Mouse (Mus musculus) kidney, adult 2 months (tissue): ENCODE data around the gene Stx8. TPM values are rescaled to one million over a fixed set of nuclear protein-coding genes. Genes with fewer than 3 reads are reported as not detected.
A peak's percentile ranks its signal among the peaks of the same experiment; 100 is the strongest.

Source experiments
- DNase-seq: peaks from one replicate; pipeline ENCODE4 v3.0.0; 2021
- H3K27ac ChIP-seq: fragments of 200-500 bp; 2 replicates; pipeline ENCODE4 v1.5.1; 2012; ENCODE audit warnings: low read depth, low read length, control low read depth, inconsistent platforms; ENCODE audit not compliant: insufficient read depth
- H3K27me3 ChIP-seq: fragments of 200-500 bp; replicated peaks from 2 replicates; pipeline ENCODE4 v1.6.1; 2012; ENCODE audit warnings: mild to moderate bottlenecking, moderate library complexity, low read length, inconsistent platforms; ENCODE audit not compliant: control insufficient read depth, insufficient read depth
- H3K36me3 ChIP-seq: fragments of 200-500 bp; 2 replicates; pipeline ENCODE4 v1.6.1; 2012; ENCODE audit warnings: mild to moderate bottlenecking, moderate library complexity, low read length, inconsistent platforms; ENCODE audit not compliant: control insufficient read depth, insufficient read depth
- H3K4me1 ChIP-seq: fragments of 200-500 bp; 2 replicates; pipeline ENCODE4 v1.6.1; 2011; ENCODE audit warnings: low read length; ENCODE audit not compliant: control insufficient read depth, insufficient read depth
- H3K4me3 ChIP-seq: fragments of 200-500 bp; 2 replicates; pipeline ENCODE4 v1.5.1; 2011; ENCODE audit warnings: mild to moderate bottlenecking, low read depth, low read length, control low read depth; ENCODE audit not compliant: insufficient read depth
- CTCF ChIP-seq: fragments of 200-500 bp; conservative IDR thresholded peaks from 2 replicates; pipeline ENCODE4 v1.5.1; 2011; ENCODE audit warnings: low read depth, mild to moderate bottlenecking, control low read depth, low read length, moderate library complexity, mixed read lengths; ENCODE audit not compliant: insufficient read depth, insufficient read length
- POLR2A ChIP-seq: fragments of 200-500 bp; IDR thresholded peaks from one replicate; pipeline ENCODE4 v1.6.1; 2011; ENCODE audit warnings: low read depth, low read length, control low read depth
- WGBS: fragments of 180-500 bp; shearing (Covaris S2); methylation state at CpG from one replicate; pipeline ENCODE4 v1.1.7; 2018; 5-methylcytosine and 5-hydroxymethylcytosine counted together
- polyA plus RNA-seq: library from polyadenylated mRNA; depleted of rRNA; stranded (reverse); fragments of >200 nt; gene quantifications from 2 replicates; pipeline ENCODE4 v1.2.3, GENCODE M21; 2012

The Stx8 gene
- polyA plus RNA-seq, 1 experiment, result 10.7 TPM

DNA sequence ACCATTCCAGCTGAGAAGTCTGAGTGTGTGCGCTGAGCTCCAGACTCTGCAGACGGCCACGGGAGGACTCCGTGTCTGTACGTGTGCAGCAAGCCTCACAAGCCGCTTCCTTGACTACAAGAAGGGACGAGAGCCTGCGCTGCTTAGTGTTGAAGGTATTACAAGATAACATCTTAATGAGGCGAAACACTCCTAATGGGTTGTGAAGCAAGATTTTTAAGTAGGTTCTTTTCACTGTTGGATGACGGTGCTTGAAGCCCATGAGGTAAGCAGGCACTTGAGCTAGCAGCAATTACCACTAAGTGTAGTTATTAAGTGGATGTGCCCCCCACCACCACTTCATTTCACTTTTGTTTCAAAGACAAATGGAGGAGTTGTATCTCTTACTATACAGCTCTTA lies 101.8 kb downstream of the Stx8 start:
- TF ChIP-seq CTCF, result no peak
- no peak for TF ChIP-seq POLR2A
- Histone ChIP-seq H3K4me3 (no peak overlapping the region), H3K4me1 (peaks cover 8% of the 10 kb centered on the region; the same call in 1 of the 2 replicates), H3K36me3 (no peaks in the 10 kb centered on the region), H3K27ac (no peak overlapping the region), H3K27me3 (no peaks in the 10 kb centered on the region)
- DNase-seq, result no peak
- WGBS, result 82% methylated on average over 10 of the region's 10 CpGs

DNA sequence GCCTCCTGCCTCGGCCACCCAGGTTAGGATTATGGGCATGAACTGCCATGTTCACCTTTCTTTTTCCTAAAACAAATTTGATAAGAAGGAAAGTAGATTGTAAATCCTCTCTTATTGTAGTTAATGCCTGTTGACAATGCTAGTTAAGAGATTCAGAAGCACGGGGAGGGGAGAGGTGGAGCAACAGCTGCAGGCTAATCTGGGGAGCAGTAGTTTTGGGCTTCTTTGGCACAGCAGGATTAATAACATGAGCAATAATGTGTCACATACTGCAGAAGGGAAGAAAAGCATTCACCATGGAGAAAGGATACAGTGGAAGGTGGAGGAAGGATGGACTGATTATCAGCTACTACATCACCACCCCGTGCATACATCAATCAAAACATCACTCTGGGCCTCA lies 104.1 kb downstream of the Stx8 start:
- H3K4me3 ChIP-seq, result no peak overlapping the region
- TF ChIP-seq CTCF, result no peak
- no peak for TF ChIP-seq POLR2A
- H3K36me3 ChIP-seq, result no peaks in the 10 kb centered on the region
- H3K27me3 ChIP-seq, result no peaks in the 10 kb centered on the region
- H3K27ac ChIP-seq, result no peak overlapping the region
- peaks cover 6% of the 10 kb centered on the region; the same call in 1 of the 2 replicates for H3K4me1 ChIP-seq
- DNase-seq, result no peak
- WGBS, result 89% methylated on average over 3 of the region's 3 CpGs

- Histone ChIP-seq H3K27ac (no peak overlapping the region), H3K4me3 (no peak overlapping the region), H3K36me3 (no peaks in the 10 kb centered on the region), H3K4me1 (peaks cover 12% of the 10 kb centered on the region; the same call in 1 of the 2 replicates), H3K27me3 (no peaks in the 10 kb centered on the region)
- no peak for TF ChIP-seq CTCF
- TF ChIP-seq POLR2A, result no peak
- no peak for DNase-seq
- WGBS, result 70% methylated on average over 5 of the region's 5 CpGs
Measured at GRCm38 (mm10) chr11:68071836-68072235, 105.8 kb downstream of the Stx8 start.

DNA sequence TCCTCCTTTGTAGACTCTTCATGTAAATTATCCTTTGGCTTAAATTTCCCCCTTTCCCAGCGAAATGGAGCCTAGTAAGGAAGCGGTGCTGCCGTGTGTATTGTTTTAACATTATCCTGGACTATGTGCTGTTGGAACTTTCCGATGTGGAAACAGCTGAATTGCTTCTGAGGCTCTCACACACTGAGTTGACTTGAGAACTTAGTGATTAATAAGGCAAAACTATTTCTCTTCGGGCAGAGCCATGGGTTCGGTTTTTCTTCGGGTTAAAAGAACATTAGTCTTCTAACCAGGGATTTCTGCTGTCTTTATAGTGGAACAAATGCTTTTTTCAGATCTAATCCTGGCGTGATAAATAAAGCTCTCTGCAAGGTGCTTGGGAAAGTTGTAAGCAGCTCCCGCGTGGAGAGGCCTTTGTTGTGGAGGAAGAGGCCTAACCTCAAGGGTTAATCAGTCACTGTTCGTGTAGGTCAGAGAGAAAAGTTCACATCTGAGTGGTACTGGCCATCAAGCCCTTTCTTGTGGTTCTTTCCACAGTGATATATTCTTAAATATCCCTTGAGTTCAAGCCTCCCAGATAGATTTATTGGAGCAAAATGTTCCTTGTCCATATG lies 106.7 kb downstream of the Stx8 start:
- Histone ChIP-seq H3K27me3 (no peaks in the 10 kb centered on the region), H3K4me3 (no peak overlapping the region), H3K27ac (peak overlapping the region; percentile 37; the same call in 1 of the 2 replicates), H3K4me1 (peaks cover 12% of the 10 kb centered on the region; the same call in 1 of the 2 replicates), H3K36me3 (no peaks in the 10 kb centered on the region)
- TF ChIP-seq CTCF (no peak), POLR2A (no peak)
- peak; percentile 59 for DNase-seq
- WGBS, result 51% methylated on average over 11 of the region's 11 CpGs

GRCm38 (mm10) chr11:68074686-68075085 lies 108.7 kb downstream of the Stx8 start:
- peaks cover 12% of the 10 kb centered on the region; the same call in 1 of the 2 replicates for H3K4me1 ChIP-seq
- 35% methylated on average over 5 of the region's 5 CpGs for WGBS
- no peaks in the 10 kb centered on the region for H3K36me3 ChIP-seq
- DNase-seq, result no peak
- no peak overlapping the region for H3K27ac ChIP-seq
- TF ChIP-seq CTCF, result no peak
- TF ChIP-seq POLR2A, result no peak
- no peaks in the 10 kb centered on the region for H3K27me3 ChIP-seq
- H3K4me3 ChIP-seq, result no peak overlapping the region

DNA sequence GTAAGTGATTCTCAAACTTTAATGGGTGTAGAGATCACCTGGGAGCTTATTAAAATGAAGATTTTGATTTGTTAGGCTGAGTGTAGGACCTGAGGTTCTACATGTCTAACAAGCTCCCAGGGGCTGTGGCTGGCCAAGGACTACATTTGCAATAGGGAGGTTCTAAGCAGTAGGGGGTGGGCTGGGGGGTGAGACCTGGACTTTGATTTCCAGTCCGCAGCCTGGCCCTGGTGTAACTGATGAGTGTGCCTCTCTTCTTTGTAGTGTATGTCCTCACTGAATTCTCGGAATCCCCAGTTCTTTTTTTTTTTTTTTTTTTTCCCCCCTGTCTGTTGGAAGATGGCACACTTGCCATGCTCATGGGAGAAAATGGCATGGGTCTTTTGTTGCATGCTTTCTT lies 109.3 kb downstream of the Stx8 start:
- H3K27ac ChIP-seq, result no peak overlapping the region
- no peaks in the 10 kb centered on the region for H3K36me3 ChIP-seq
- H3K4me3 ChIP-seq, result no peak overlapping the region
- peaks cover 12% of the 10 kb centered on the region; the same call in 1 of the 2 replicates for H3K4me1 ChIP-seq
- WGBS, result 62% methylated on average over 2 of the region's 2 CpGs
- no peak for TF ChIP-seq CTCF
- TF ChIP-seq POLR2A, result no peak
- peak; percentile 53 for DNase-seq
- H3K27me3 ChIP-seq, result no peaks in the 10 kb centered on the region

DNA sequence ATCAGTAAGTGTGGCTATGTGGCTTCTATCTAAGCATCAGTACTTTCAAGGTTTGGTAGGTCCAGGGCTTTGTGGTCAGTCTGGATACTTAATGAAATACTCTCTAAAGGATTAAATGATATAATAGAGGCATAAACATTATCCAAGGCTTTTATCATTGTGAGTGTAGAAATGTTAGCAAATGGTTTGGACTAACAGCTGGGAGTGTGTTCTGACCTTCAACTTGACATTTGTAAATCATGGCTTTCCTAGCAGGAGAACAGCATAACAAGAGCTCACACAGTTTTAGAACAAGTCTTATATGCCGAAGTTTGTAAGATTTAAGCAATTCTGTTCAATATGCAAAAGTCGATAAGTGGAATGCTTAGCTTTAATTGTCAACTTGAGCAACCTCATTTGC lies 113.8 kb downstream of the Stx8 start:
- H3K27ac ChIP-seq, result no peak overlapping the region
- no peak overlapping the region for H3K4me3 ChIP-seq
- H3K27me3 ChIP-seq, result no peaks in the 10 kb centered on the region
- 83% methylated on average over 2 of the region's 2 CpGs for WGBS
- no peaks in the 10 kb centered on the region for H3K36me3 ChIP-seq
- no peak for DNase-seq
- no peak for TF ChIP-seq CTCF
- H3K4me1 ChIP-seq, result peaks cover 6% of the 10 kb centered on the region; the same call in 1 of the 2 replicates
